Mouse (Mus musculus) thymus, adult 2 months (tissue): ENCODE measurements around the gene Ager.

ENCODE experiments used
- CTCF ChIP-seq: fragments of 200-500 bp; IDR thresholded peaks from 2 replicates; pipeline ENCODE4 v1.5.1; 2012; ENCODE audit warnings: mild to moderate bottlenecking, control low read depth, low read length, moderate library complexity, borderline replicate concordance; ENCODE audit not compliant: control insufficient read depth, poor library complexity, insufficient read depth; ENCODE audit errors: extremely low read depth
- POLR2A ChIP-seq: fragments of 200-500 bp; IDR thresholded peaks from 2 replicates; pipeline ENCODE4 v1.6.1; 2012; ENCODE audit warnings: mild to moderate bottlenecking, low read length, control low read depth, moderate library complexity; ENCODE audit not compliant: control insufficient read depth, poor library complexity, insufficient read depth; ENCODE audit errors: extremely low read depth

DNA sequence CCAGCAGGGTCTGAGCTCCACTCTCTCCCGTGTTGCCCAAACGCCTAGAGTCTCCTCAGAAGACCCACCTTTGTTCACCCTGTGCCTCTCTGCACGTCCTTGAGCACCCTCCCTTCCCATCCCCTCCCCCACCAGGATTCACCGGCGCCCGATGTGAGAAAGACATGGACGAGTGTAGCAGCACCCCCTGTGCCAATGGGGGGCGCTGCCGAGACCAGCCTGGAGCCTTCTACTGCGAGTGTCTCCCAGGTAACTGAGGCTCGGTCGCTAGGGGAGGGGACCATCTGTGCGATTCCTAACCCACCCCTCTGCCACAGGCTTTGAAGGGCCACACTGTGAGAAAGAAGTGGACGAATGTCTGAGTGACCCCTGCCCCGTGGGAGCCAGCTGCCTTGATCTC lies 25.3 kb upstream of the Ager start:
- TF ChIP-seq POLR2A (no peak), CTCF (no peak)
